Mouse (Mus musculus) Patski (cell line): Measurements from ENCODE around the gene Agpat2. TPM values are rescaled to one million over a fixed set of nuclear protein-coding genes. Genes with fewer than 3 reads are reported as not detected.
A peak's percentile ranks its signal among the peaks of the same experiment; 100 is the strongest.

Experiments used
- ATAC-seq: fragments of 100-300 bp; one replicate; pipeline ENCODE4 v1.8.0; 2021
- CTCF ChIA-PET: fragments of 350-600 bp; sonication (Branson Sonifier 250); formaldehyde crosslinking; loops from one replicate; lab custom pipeline; 2022; ENCODE audit warnings: inconsistent platforms; lab: Charles Lee
- POLR2A ChIA-PET: fragments of 350-600 bp; sonication (Branson Sonifier 250); formaldehyde crosslinking; loops from one replicate; lab custom pipeline; 2022; ENCODE audit warnings: antibody characterized with exemption, inconsistent platforms; lab: Charles Lee
- DNase-seq: peaks from one replicate; pipeline ENCODE4 v3.0.0-alpha.2; 2011; ENCODE audit warnings: low read depth, low spot score
- H3K27me3 ChIP-seq: fragments of 371-371 bp; one replicate; pipeline ENCODE4 v1.5.1; 2021
- CTCF ChIP-seq: fragments of 100-300 bp; IDR thresholded peaks from one replicate; pipeline ENCODE4 v1.5.1; 2021
- in situ Hi-C: fragments of 300-500 bp; cut with MboI; formaldehyde crosslinking; loops from 3 replicates; pipeline ENCODE4 v1.11.1; 2018; ENCODE audit warnings: low pct_unique_long_range_greater_than_20kb, mixed read lengths
- polyA plus RNA-seq: library from polyadenylated mRNA; unstranded; gene quantifications from one replicate; pipeline ENCODE4 v1.2.3, GENCODE M21; 2021

The Agpat2 gene
- 41.6 TPM for polyA plus RNA-seq

- in situ Hi-C loops, result no loop called here
- H3K27me3 ChIP-seq, result no peaks in the 10 kb centered on the region
- TF ChIP-seq CTCF, result no peak
- DNase-seq, result no peak
- ChIA-PET POLR2A (interaction anchor here (0.7 to 1.6 kb wide), 8 partner anchors 9 to 37 kb away, joined by 3 to 4 read pairs (median 3); partner anchors contain the start of gene Fam69b), CTCF (interaction anchor here (1.6 kb wide), 1 partner anchor 37 kb away, joined by 5 read pairs; no protein-coding TSS in a partner anchor)
- peak; percentile 60 for ATAC-seq
These were observed at the start of gene Agpat2 for GRCm38 (mm10) chr2:26603720-26604671. Gene Agpat2 (minus strand): TSS chr2:26604417.

- ChIA-PET CTCF (interaction anchor here (0.7 to 2.8 kb wide), 25 partner anchors 11 to 590 kb away, joined by 3 to 22 read pairs (median 4); partner anchors contain the start of genes Abo and Surf6), POLR2A (no interaction called here)
- ATAC-seq (peak; percentile 95), DNase-seq (peak; percentile 84)
- in situ Hi-C loops, result loop anchor here (10.0 to 25.0 kb wide), 2 partner anchors 398 to 766 kb away; no protein-coding TSS in a partner anchor
- peak; percentile 84 for TF ChIP-seq CTCF
- H3K27me3 ChIP-seq, result no peaks in the 10 kb centered on the region
These were observed 42.6 kb upstream of the Agpat2 start for GRCm38 (mm10) chr2:26646643-26647293.

GRCm38 (mm10) chr2:26643942-26644341, 39.7 kb upstream of the Agpat2 start:
- POLR2A ChIA-PET, result no interaction called here
- no peaks in the 10 kb centered on the region for H3K27me3 ChIP-seq
- in situ Hi-C loops, result loop anchor here (5.0 to 25.0 kb wide), 3 partner anchors 368 to 768 kb away; no protein-coding TSS in a partner anchor
- no peak for ATAC-seq
- DNase-seq, result no peak
- peak; percentile 52 for TF ChIP-seq CTCF
- CTCF ChIA-PET, result interaction anchor here (0.7 kb wide), 1 partner anchor 593 kb away, joined by 3 read pairs; no protein-coding TSS in a partner anchor

GRCm38 (mm10) chr2:26641006-26641647, 36.9 kb upstream of the Agpat2 start:
- DNase-seq (no peak), ATAC-seq (no peak)
- POLR2A ChIA-PET, result interaction anchor here (0.5 to 0.7 kb wide), 2 partner anchors 37 kb away, joined by 3 to 4 read pairs; partner anchors contain the start of gene Agpat2
- TF ChIP-seq CTCF, result no peak
- CTCF ChIA-PET, result interaction anchor here (0.9 kb wide), 1 partner anchor 37 kb away, joined by 5 read pairs; the partner anchor contains the start of gene Agpat2
- H3K27me3 ChIP-seq, result no peaks in the 10 kb centered on the region
- in situ Hi-C loops, result loop anchor here (5.0 to 25.0 kb wide), 3 partner anchors 371 to 771 kb away; no protein-coding TSS in a partner anchor

- ChIA-PET CTCF (interaction anchor here (0.7 to 0.9 kb wide), 2 partner anchors 36 to 42 kb away, joined by 3 to 5 read pairs; partner anchors contain the start of gene Agpat2), POLR2A (interaction anchor here (0.7 kb wide), 1 partner anchor 36 kb away, joined by 4 read pairs; the partner anchor contains the start of gene Agpat2)
- no peaks in the 10 kb centered on the region for H3K27me3 ChIP-seq
- ATAC-seq (peak; percentile 29), DNase-seq (peak; percentile 71)
- TF ChIP-seq CTCF, result no peak
- in situ Hi-C loops, result loop anchor here (5.0 to 25.0 kb wide), 3 partner anchors 372 to 772 kb away; no protein-coding TSS in a partner anchor
These were observed 35.9 kb upstream of the Agpat2 start for GRCm38 (mm10) chr2:26639838-26640830.

GRCm38 (mm10) chr2:26639083-26639482, 34.9 kb upstream of the Agpat2 start:
- ChIA-PET POLR2A (interaction anchor here (1.0 kb wide), 1 partner anchor 9 kb away, joined by 3 read pairs; no protein-coding TSS in a partner anchor), CTCF (no interaction called here)
- no peaks in the 10 kb centered on the region for H3K27me3 ChIP-seq
- TF ChIP-seq CTCF, result no peak
- ATAC-seq, result no peak
- in situ Hi-C loops, result loop anchor here (25.0 kb wide), 1 partner anchor 773 kb away; no protein-coding TSS in a partner anchor
- DNase-seq, result no peak

GRCm38 (mm10) chr2:26638572-26638971, 34.4 kb upstream of the Agpat2 start:
- ATAC-seq, result no peak
- POLR2A ChIA-PET, result interaction anchor here (1.0 kb wide), 1 partner anchor 9 kb away, joined by 3 read pairs; no protein-coding TSS in a partner anchor
- no peaks in the 10 kb centered on the region for H3K27me3 ChIP-seq
- no peak for DNase-seq
- CTCF ChIA-PET, result no interaction called here
- TF ChIP-seq CTCF, result no peak
- in situ Hi-C loops, result loop anchor here (25.0 kb wide), 1 partner anchor 774 kb away; no protein-coding TSS in a partner anchor

GRCm38 (mm10) chr2:26638039-26638438, 33.8 kb upstream of the Agpat2 start:
- no peaks in the 10 kb centered on the region for H3K27me3 ChIP-seq
- TF ChIP-seq CTCF, result no peak
- POLR2A ChIA-PET, result interaction anchor here (1.0 kb wide), 1 partner anchor 8 kb away, joined by 3 read pairs; no protein-coding TSS in a partner anchor
- no peak for DNase-seq
- no peak for ATAC-seq
- in situ Hi-C loops, result loop anchor here (25.0 kb wide), 1 partner anchor 774 kb away; no protein-coding TSS in a partner anchor
- CTCF ChIA-PET, result no interaction called here
